Mouse (Mus musculus): Measurements from ENCODE around the gene Prdm2. TPM values are rescaled to one million over a fixed set of nuclear protein-coding genes. Genes with fewer than 3 reads are reported as not detected.

Gene Prdm2
- polyA plus RNA-seq, 1 experiment from 2014 or later: 3.3 TPM

DNA sequence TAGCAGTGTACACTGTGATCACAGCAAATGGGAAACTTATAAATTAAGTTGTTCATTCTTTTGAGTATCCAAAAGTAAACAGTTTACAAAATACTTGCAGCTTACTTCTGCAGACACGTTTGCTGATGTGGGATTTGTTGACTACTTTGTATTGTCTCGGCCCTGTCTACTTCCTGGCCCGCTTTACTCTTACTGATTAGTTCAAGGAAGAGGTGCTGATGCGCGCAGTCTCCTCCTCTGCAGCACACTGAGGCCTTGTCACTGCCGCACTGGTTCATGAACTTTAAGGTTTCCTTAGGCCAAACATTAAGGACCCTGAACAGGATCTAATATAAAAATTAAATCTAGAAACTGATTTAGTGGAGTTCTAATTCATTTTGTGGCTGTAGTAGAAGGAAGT lies 58.2 kb downstream of the Prdm2 start:
- 58% methylated on average over 6 of the region's 6 CpGs for WGBS (ENCODE audit: insufficient replicate concordance)
- Histone ChIP-seq H3K27ac (ENCODE audit: low read length) (no peak overlapping the region), H3K4me2 (ENCODE audit: low read depth, low read length) (no peak overlapping the region), H3K36me3 (ENCODE audit: control insufficient read depth, insufficient read depth) (no peaks in the 10 kb centered on the region), H3K9ac (ENCODE audit: low read depth, low read length) (no peak overlapping the region), H3K27me3 (ENCODE audit: control insufficient read depth, insufficient read depth, low read depth, low read length) (no peaks in the 10 kb centered on the region), H3K4me3 (ENCODE audit: low read depth, low read length) (no peak overlapping the region), H3K4me1 (ENCODE audit: control insufficient read depth, low read depth, low read length) (peaks cover 12% of the 10 kb centered on the region), H3K9me3 (replicated peaks; ENCODE audit: control insufficient read depth, low read length) (no peaks in the 10 kb centered on the region)
- 0 out of 2 replicates have a peak, but pooled peaks have one; percentile 31 for ATAC-seq (ENCODE audit: low read depth)

GRCm38 (mm10) chr4:143152634-143153033 lies 60.2 kb downstream of the Prdm2 start:
- 77% methylated on average over 5 of the region's 5 CpGs for WGBS (ENCODE audit: insufficient replicate concordance)
- Histone ChIP-seq H3K9ac (ENCODE audit: low read depth, low read length) (no peak overlapping the region), H3K27me3 (ENCODE audit: control insufficient read depth, insufficient read depth, low read depth, low read length) (no peaks in the 10 kb centered on the region), H3K9me3 (replicated peaks; ENCODE audit: control insufficient read depth, low read length) (no peaks in the 10 kb centered on the region), H3K4me1 (ENCODE audit: control insufficient read depth, low read depth, low read length) (peaks cover 8% of the 10 kb centered on the region), H3K36me3 (ENCODE audit: control insufficient read depth, insufficient read depth) (no peaks in the 10 kb centered on the region), H3K4me2 (ENCODE audit: low read depth, low read length) (no peak overlapping the region), H3K27ac (ENCODE audit: low read length) (no peak overlapping the region), H3K4me3 (ENCODE audit: low read depth, low read length) (no peak overlapping the region)
- no peak for ATAC-seq (ENCODE audit: low read depth)

GRCm38 (mm10) chr4:143151267-143151666 lies 61.5 kb downstream of the Prdm2 start:
- Histone ChIP-seq H3K27ac (ENCODE audit: low read length) (no peak overlapping the region), H3K36me3 (ENCODE audit: control insufficient read depth, insufficient read depth) (no peaks in the 10 kb centered on the region), H3K4me1 (ENCODE audit: control insufficient read depth, low read depth, low read length) (peaks cover 9% of the 10 kb centered on the region), H3K27me3 (ENCODE audit: control insufficient read depth, insufficient read depth, low read depth, low read length) (no peaks in the 10 kb centered on the region), H3K9me3 (replicated peaks; ENCODE audit: control insufficient read depth, low read length) (no peaks in the 10 kb centered on the region), H3K4me3 (ENCODE audit: low read depth, low read length) (no peak overlapping the region), H3K4me2 (ENCODE audit: low read depth, low read length) (no peak overlapping the region), H3K9ac (ENCODE audit: low read depth, low read length) (no peak overlapping the region)
- ATAC-seq (ENCODE audit: low read depth): no peak
- WGBS (ENCODE audit: insufficient replicate concordance): 70% methylated on average over 1 of the region's 1 CpGs

DNA sequence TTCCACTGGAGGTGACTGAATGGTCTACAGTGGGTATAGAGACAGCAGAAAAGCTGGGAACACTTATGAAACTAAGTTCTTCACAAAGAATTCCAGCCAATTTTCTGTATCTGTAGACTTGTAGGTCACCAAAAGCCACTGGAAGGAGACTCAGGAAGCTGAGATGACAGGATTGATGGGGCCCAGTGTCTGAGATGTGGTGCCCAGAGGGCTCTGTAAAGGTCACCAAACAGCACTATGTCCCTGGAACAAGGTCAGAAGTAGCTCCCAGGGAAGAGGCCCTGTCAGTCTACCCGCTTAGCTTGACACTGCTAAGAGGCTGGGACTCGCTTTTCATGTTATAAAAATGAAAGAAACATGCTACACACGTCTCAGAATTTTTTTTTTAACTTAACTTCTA lies 65.1 kb downstream of the Prdm2 start:
- 56% methylated on average over 3 of the region's 3 CpGs for WGBS (ENCODE audit: insufficient replicate concordance)
- Histone ChIP-seq H3K4me2 (ENCODE audit: low read depth, low read length) (no peak overlapping the region), H3K9ac (ENCODE audit: low read depth, low read length) (no peak overlapping the region), H3K4me1 (ENCODE audit: control insufficient read depth, low read depth, low read length) (peaks cover 10% of the 10 kb centered on the region), H3K27ac (ENCODE audit: low read length) (no peak overlapping the region), H3K36me3 (ENCODE audit: control insufficient read depth, insufficient read depth) (no peaks in the 10 kb centered on the region), H3K27me3 (ENCODE audit: control insufficient read depth, insufficient read depth, low read depth, low read length) (no peaks in the 10 kb centered on the region), H3K9me3 (replicated peaks; ENCODE audit: control insufficient read depth, low read length) (no peaks in the 10 kb centered on the region), H3K4me3 (ENCODE audit: low read depth, low read length) (no peak overlapping the region)
- ATAC-seq (ENCODE audit: low read depth): no peak

GRCm38 (mm10) chr4:143143615-143144014 lies 69.2 kb downstream of the Prdm2 start:
- Histone ChIP-seq H3K27me3 (ENCODE audit: control insufficient read depth, insufficient read depth, low read depth, low read length) (no peaks in the 10 kb centered on the region), H3K4me1 (ENCODE audit: control insufficient read depth, low read depth, low read length) (peaks cover 13% of the 10 kb centered on the region), H3K27ac (ENCODE audit: low read length) (no peak overlapping the region), H3K36me3 (ENCODE audit: control insufficient read depth, insufficient read depth) (no peaks in the 10 kb centered on the region), H3K9me3 (replicated peaks; ENCODE audit: control insufficient read depth, low read length) (no peaks in the 10 kb centered on the region), H3K4me3 (ENCODE audit: low read depth, low read length) (no peak overlapping the region), H3K4me2 (ENCODE audit: low read depth, low read length) (no peak overlapping the region), H3K9ac (ENCODE audit: low read depth, low read length) (no peak overlapping the region)
- 7% methylated on average over 7 of the region's 7 CpGs for WGBS (ENCODE audit: insufficient replicate concordance)
- ATAC-seq (ENCODE audit: low read depth): 0 out of 2 replicates have a peak, but pooled peaks have one; percentile 16

DNA sequence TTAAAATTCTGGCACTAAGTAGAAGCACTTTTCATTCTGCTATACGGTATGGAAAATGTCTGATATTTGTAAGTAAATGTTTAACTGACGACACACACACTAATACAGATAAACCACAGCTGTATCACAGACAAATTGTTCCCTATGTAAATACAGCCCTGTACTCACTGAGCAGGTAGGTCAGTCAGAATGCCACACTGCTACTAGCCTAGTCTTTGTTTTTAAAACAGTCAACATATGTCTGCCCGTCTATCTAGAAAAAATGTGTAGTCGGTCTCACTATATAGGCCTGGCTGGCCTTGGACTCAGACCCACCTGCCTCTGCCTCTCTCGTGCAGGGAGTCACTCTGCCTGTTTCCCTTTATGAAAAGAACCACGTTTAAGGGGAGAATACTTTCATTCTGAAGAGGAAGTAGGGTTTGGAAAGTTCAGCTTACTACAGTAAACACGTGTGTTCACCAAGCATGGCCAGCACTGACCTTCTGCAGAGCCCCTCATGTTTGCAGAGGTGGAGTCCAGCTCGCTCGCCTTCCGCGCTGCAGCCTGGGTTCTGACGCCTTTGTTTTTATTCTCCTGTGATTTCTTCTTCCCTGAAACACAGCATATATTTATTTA lies 71.0 kb downstream of the Prdm2 start:
- peak overlapping the region; percentile 36; the same call in 1 of the 2 replicates for H3K4me2 ChIP-seq (ENCODE audit: low read depth, low read length)
- peak; percentile 74 for ATAC-seq (ENCODE audit: low read depth)
- no peaks in the 10 kb centered on the region for H3K9me3 ChIP-seq (replicated peaks; ENCODE audit: control insufficient read depth, low read length)
- no peaks in the 10 kb centered on the region; the same call in 1 of the 2 replicates for H3K36me3 ChIP-seq (ENCODE audit: control insufficient read depth, insufficient read depth)
- no peak overlapping the region for H3K9ac ChIP-seq (ENCODE audit: low read depth, low read length)
- H3K4me1 ChIP-seq (ENCODE audit: control insufficient read depth, low read depth, low read length): peaks cover 9% of the 10 kb centered on the region
- 47% methylated on average over 12 of the region's 12 CpGs for WGBS (ENCODE audit: insufficient replicate concordance)
- no peak overlapping the region for H3K4me3 ChIP-seq (ENCODE audit: low read depth, low read length)
- H3K27me3 ChIP-seq (ENCODE audit: control insufficient read depth, insufficient read depth, low read depth, low read length): no peaks in the 10 kb centered on the region
- H3K27ac ChIP-seq (ENCODE audit: low read length): peak overlapping the region; percentile 36

- H3K9ac ChIP-seq (ENCODE audit: low read depth, low read length): no peak overlapping the region
- H3K27me3 ChIP-seq (ENCODE audit: control insufficient read depth, insufficient read depth, low read depth, low read length): no peaks in the 10 kb centered on the region
- H3K27ac ChIP-seq (ENCODE audit: low read length): no peak overlapping the region
- H3K4me3 ChIP-seq (ENCODE audit: low read depth, low read length): no peak overlapping the region
- H3K4me2 ChIP-seq (ENCODE audit: low read depth, low read length): no peak overlapping the region
- H3K4me1 ChIP-seq (ENCODE audit: control insufficient read depth, low read depth, low read length): peaks cover 9% of the 10 kb centered on the region
- no peak for ATAC-seq (ENCODE audit: low read depth)
- no peaks in the 10 kb centered on the region; the same call in 1 of the 2 replicates for H3K36me3 ChIP-seq (ENCODE audit: control insufficient read depth, insufficient read depth)
- WGBS (ENCODE audit: insufficient replicate concordance): 59% methylated on average over 3 of the region's 3 CpGs
- H3K9me3 ChIP-seq (replicated peaks; ENCODE audit: control insufficient read depth, low read length): no peaks in the 10 kb centered on the region
Observed at GRCm38 (mm10) chr4:143140940-143141339, 71.9 kb downstream of the Prdm2 start.

DNA sequence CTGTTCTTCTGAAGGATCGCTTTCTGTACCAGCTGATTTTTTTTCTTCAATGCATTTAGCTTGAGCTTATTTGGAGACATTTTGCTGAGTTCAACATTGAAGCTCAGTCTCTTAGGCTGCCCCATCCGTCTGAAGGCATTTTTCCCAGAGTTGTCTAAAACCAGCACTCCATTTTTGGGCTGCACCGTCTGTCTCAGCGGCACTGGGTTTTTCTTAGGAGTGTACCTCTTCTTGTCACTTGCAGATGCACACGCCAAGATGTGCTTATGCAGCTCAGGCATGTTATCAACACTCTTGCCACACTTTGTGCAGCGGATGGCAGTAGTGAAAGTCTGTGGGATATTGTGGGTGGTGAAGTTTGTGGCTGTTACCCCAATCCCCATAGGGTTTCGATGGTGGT lies 80.4 kb downstream of the Prdm2 start:
- Histone ChIP-seq H3K4me3 (ENCODE audit: low read depth, low read length) (no peak overlapping the region), H3K27ac (ENCODE audit: low read length) (no peak overlapping the region), H3K4me2 (ENCODE audit: low read depth, low read length) (no peak overlapping the region), H3K9me3 (replicated peaks; ENCODE audit: control insufficient read depth, low read length) (no peaks in the 10 kb centered on the region), H3K27me3 (ENCODE audit: control insufficient read depth, insufficient read depth, low read depth, low read length) (no peaks in the 10 kb centered on the region), H3K4me1 (ENCODE audit: control insufficient read depth, low read depth, low read length) (no peaks in the 10 kb centered on the region), H3K36me3 (ENCODE audit: control insufficient read depth, insufficient read depth) (peaks cover 50% of the 10 kb centered on the region), H3K9ac (ENCODE audit: low read depth, low read length) (no peak overlapping the region)
- WGBS (ENCODE audit: insufficient replicate concordance): 90% methylated on average over 7 of the region's 7 CpGs
- ATAC-seq (ENCODE audit: low read depth): no peak

DNA sequence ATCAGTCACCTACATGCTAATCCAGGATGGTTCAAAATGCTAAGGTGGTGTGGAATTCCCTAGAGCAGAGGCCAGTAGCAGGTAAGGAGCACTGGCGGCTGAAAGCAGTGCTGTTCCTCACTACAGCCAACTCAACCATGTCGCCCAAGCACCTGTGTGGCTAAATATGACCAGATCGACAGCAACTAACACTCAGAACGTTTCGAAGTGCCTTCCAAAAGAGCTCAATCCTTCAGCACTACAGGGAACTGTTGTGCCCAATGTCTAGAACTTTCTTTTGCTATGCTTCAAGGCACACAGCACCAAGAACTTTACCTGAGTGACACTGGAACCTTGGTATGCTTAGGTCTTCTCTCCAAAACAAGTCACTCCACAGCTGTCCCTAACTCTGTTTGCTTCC lies 82.4 kb downstream of the Prdm2 start:
- Histone ChIP-seq H3K27me3 (ENCODE audit: control insufficient read depth, insufficient read depth, low read depth, low read length) (no peaks in the 10 kb centered on the region), H3K4me1 (ENCODE audit: control insufficient read depth, low read depth, low read length) (no peaks in the 10 kb centered on the region), H3K9me3 (replicated peaks; ENCODE audit: control insufficient read depth, low read length) (no peaks in the 10 kb centered on the region), H3K27ac (ENCODE audit: low read length) (no peak overlapping the region), H3K36me3 (ENCODE audit: control insufficient read depth, insufficient read depth) (peaks cover 48% of the 10 kb centered on the region), H3K4me2 (ENCODE audit: low read depth, low read length) (no peak overlapping the region), H3K9ac (ENCODE audit: low read depth, low read length) (no peak overlapping the region), H3K4me3 (ENCODE audit: low read depth, low read length) (no peak overlapping the region)
- WGBS (ENCODE audit: insufficient replicate concordance): 77% methylated on average over 5 of the region's 5 CpGs
- ATAC-seq (ENCODE audit: low read depth): no peak

All from liver, embryonic 16.5 days (tissue).